Mouse (Mus musculus): ENCODE results near the gene Psmb4.
"Not testable (repeated sequence)": the region's sequence is repeated elsewhere in the genome, so short reads cannot be mapped to it uniquely, and the experiment has no call there.

The Psmb4 gene

DNA sequence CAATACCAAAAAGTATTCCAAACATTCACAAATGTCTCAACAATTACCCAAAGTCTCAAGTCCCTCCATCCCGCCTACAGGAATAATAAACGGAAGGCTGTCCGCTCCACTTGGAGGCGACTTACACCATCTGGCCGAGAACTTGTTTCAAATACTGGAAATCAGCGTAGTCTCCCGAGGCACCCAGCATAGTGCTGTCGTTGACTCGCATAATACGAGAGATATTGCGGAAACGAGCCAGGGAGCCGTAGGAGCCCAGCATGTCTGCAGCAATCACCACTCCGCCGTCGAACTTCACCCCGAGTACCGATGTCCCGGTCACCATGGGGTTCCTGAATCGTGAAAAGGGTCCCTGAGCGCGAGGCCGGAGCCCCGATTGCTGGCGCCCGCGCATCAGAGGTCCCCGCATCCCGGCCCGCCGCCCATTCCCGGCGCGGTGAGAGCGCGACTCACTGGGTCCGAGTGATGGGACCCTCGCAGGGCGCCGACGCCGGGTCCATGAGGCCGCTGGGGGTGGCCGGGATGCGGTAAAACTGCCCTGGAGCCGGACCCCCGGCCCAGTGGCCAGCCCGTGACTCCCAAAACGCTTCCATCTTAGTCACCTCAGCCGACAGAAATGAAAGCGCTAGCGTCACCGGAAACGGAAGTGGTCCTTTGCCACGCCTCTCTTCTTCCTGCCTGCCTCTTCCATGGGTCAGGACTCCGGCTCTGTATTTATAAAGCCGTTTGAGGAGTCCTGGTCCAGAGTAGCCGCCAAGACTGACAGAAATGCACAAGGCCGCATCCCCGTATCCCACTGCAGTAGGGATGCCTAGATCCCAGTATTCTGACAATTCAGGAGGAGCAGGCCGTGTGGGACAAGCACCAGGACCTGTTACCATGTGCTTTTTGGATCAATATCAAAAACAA lies at the start of gene Psmb4:
Gene Psmb4 (minus strand): TSS at position 646 of the 909 bp plus-strand sequence.
- peak; percentile 75 to 80 for DNase-seq (ENCODE audit: low spot score in 2 of 2)

DNA sequence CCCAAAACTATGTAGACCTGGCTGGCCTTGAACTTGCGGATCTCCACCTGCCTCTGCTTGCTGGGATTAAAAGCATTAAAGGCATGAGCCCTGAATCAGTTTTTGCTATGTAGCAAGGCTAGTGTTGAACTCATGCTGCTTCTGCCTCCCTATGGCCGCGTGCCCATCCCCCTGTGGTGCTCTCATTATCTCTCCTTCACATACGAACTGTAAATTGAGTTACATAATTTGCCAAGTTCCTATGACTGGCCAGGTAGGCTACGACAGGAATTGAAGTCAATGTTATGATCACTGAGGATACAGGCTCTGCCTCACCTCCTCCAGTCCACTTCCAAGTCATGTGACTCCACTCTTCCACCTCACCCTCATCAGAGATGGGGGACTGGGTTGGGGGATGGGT lies 49.4 kb upstream of the Psmb4 start:
- DNase-seq (ENCODE audit: low spot score in 2 of 2), result not testable (repeated sequence)

DNA sequence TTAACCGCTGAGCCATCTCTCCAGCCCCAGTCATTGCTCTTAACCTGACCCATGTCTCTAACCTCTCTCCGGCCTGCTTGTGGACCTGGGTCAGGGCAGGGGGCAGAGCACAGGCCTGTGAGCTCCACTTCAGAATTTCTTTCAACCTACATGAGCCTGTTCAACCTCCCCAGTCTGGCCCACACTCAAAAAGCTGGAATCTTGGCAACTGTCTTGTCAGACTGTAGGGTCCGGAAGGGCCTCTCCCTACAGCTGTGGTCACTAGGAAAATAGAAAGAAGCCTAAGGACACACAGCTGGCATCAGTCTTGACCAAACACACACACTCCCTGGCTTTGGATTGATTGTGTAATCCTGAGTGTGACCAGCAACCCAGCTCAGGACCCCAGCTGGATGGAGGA lies 48.6 kb upstream of the Psmb4 start:
- DNase-seq (ENCODE audit: low spot score in 2 of 2), result peak; percentile 71 to 73

DNA sequence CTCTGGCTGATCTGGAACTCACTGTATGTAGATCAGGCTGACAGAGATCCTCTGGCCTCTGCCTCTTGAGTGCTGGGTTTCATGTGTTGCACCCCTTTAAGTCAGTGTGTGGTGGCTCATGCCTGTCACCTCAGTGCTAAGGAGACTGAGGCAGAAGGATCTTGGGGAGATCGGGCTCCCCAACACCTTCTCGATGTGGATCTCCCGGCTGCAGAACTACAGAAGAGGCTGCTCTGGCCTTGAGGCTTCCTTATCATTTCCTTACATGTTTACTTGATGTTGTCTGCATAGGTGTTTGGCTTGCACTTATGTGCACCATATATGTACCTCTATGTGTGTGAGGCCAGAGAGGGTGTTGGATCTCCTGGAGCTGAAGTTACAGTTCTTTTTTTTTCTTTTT lies 47.8 kb upstream of the Psmb4 start:
- DNase-seq (ENCODE audit: low spot score in 2 of 2), result not testable (repeated sequence)

DNA sequence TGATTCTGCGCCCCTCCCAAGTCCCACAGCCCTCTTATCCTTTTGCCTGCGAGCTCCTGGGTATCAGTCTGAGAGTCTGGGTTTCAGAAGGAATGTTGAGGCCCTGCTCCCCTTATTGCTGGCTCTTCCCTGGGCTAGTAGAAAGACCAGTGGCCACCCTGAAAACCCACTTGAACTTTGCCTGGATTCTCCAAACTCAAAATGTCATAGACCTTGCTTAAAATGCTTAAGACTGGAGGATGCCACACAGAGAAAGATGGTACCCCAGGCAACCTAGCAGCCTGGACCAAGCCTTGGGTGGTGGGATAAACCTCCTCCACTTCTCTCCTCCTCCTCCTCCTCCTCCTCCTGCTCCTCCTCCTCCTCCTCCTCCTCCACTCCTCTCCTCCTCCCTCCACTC lies 46.8 kb upstream of the Psmb4 start:
- DNase-seq (ENCODE audit: low spot score in 2 of 2), result not testable (repeated sequence)

DNA sequence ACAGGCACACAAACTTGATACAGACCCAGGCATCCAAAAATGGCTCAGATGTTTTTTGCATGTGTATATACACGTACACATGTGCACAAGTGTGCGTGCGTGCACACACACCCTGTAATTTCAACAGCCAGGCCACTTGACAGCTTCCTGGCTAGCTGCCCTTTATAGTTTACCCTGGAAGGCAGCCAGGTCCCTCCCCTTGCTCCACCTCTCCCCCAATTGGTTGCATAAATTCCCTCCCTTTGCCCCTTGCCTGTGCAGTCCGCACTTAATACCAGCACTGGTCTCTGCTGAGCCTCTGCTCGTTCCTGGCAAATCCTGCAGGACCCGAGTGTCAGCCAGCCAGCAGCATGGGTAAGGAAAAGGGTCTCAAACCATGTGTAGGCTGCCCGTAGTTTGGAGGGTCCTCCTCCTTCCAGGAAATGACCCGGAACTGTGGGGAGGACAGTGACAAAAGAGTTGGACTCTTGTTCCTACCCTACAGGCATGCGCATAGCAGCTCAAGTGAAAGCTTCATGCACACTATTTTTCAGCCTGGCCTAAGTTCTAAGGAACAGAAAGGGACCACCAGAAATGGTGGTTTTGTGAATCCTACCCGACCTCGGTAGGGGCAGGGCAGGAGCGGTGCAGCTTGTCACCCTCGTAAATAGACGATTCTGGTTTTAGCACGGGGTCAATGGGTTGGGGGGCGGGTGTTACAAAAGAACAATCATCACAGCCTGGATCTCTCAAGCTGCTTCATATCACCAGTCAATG lies 46.2 kb upstream of the Psmb4 start, which contains the start of gene Selenbp1:
Gene Selenbp1 (plus strand): TSS at position 248 of the 756 bp plus-strand sequence.
- DNase-seq (ENCODE audit: low spot score in 2 of 2), result peak; percentile 85 to 86

DNA sequence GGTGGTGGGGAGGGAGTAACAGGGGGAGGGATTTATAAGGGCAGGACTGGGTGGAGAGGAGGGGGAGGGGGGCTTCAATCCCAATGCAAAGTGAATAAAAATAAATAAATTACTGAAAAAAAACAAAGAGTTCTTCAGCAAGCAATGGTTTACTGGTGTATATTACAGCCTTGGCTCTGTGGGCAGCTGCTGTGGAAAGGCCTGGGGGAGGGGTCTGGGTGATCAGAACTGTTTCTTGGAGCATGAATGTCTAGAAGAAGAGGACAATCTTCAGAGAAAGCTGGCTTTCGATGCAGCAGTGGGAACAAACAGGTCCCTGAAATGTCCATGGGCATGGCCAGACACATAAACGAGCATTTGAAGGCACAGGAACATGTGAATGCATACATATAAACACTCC lies 45.5 kb upstream of the Psmb4 start:
- not testable (repeated sequence) for DNase-seq (ENCODE audit: low spot score in 2 of 2)

DNA sequence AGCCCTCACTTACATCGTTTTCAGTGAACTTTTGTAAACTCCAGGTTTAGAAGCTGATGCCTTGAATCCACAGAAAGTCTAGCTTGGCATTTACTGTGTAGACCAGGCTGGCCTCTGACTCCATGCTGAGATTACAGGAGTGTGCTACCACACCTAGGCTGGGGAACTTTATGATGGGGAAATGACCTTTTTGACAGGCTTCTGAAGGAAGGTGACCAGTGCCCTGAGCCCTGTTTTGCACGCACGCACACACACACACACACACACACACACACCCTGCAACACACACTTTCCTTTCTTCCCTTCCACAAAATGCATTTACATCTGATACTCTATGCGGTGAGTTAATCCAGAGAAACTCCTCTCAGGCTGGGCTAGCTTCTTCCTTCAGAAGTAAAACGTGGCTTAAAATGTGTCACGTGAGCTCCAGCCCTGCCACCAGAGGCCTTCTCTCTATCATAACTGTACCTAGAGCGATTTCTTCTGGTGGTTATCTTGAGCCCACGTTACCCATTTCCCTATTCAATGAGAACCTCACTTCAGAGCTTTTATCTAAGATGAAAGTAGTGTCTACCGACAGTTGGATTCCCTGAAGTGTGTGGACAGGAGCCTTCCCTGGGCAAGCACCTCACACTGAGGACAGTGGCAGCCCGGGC lies 44.8 kb upstream of the Psmb4 start:
- DNase-seq (ENCODE audit: low spot score in 2 of 2), result not testable (repeated sequence)

DNA sequence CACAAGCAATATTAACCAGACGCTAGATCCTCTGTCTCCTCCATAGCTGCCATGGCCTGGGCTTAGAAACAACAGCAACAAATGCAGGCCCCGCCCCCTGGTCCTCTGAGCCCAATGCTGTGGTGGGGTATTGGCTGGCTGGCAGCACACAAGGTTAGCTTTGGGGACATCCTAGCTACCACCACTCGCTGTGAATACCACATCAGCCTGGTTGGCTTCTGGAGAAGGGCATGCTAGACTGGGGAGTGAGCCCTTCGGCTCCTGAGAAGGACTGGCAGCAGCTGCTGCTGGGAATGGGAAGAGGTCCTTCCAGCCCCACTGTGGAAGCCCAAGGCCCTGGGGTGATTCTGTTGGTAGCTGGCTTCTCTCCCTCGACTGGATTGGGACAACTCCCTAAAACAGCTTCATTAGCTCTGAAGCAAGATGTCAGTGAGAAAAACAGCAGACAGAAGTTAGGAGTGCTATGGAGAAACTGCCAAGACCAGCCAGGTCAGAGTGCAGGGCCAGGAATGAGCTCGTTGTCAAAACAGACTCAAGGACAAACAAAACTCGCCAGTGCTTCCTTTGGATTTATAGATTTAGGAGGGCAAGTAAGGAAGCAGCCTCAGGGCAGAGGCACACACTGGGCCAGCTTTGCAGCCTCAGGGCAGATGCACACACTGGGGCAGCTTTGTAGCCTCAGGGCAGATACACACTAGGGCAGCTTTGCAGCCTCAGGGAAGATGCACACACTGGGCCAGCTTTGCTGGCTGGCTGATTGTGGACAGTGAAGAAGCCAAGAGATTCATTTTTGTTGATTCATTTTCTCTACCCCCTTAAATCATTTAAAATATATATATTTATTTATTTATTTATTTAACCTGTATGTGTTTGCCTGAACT lies 43.9 kb upstream of the Psmb4 start:
- DNase-seq (ENCODE audit: low spot score in 2 of 2), result peak in 1 of 2 experiments; percentile 44

DNA sequence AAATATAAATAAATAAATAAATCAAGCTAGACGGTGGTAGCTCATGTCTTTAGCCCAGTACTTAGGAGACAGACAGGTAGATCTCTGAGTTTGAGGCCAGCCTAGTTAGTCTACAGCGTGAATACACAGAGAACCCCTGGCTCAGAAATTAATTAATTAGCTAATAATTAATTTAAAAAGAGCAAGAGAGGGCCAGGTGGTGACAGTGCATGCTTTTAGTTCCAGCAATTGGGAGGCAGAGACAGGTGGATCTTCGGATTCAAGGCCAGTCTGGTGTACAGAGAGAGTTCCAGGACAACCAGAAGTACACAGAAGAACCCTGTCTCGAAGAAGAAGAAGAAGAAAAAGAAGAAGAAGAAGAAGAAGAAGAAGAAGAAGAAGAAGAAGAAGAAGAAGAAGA lies 42.2 kb upstream of the Psmb4 start:
- not testable (repeated sequence) for DNase-seq (ENCODE audit: low spot score in 2 of 2)

DNA sequence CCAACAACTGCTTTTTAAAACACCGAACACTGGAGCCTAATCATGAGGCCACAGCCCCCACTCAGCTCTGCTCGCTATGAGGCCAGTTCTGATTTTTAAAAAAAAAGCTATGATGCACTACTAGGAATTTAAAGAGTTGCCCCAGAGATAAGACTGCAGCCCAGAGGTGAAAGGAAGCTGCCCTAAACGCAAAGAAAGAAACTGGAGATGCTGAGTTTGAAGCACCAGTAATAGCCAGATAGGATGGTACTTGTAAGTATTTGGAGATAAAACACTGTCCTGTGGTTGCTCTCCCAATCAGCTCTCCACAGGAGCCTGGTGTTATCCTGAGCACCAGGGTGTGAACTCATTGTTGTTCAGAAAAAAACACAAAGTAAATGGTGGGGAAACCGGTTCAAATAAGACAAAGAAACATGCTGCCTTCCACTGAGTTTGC lies 39.6 kb upstream of the Psmb4 start:
- DNase-seq (ENCODE audit: low spot score in 2 of 2), result not testable (repeated sequence)

DNA sequence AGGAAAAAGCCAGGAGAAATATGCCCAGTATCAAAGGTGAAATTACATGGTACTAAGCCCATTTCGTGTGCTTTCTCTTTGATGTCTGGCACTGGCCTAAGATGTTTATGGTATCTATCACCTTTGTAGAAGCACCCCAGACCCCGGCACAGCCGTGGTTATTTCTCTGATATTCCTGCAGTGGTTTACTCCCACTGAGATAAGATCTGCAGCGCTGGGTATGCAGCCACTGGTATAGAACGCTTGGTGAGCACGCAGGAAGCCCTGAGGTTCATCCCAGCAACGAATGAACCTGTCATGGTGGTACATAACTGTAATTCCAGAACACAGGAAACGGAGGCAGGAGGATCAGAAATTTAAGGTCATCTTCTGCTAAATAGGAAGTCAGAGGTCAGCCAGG lies 37.9 kb upstream of the Psmb4 start:
- no peak for DNase-seq (ENCODE audit: low spot score in 2 of 2)

DNA sequence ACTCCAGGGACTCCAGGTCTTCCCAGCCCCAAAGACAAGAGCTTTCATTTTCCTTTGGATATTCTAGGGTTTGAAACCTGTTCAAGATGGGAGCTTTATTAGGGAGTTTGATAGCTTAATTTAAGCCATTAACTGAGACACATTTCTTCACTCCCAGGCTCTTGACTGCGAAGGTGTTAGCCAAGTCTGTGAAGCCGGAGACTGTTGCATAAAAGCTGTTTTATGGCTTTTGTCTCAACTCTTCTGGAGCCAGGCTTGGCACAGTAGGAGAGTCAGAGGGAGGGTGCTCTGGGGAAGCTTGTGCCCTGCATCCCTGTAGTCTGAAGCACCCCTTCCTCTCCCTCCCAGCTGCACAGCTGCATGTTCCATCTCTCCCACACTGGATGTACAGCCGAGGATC lies 35.6 kb upstream of the Psmb4 start:
- DNase-seq (ENCODE audit: low spot score in 2 of 2), result no peak

DNA sequence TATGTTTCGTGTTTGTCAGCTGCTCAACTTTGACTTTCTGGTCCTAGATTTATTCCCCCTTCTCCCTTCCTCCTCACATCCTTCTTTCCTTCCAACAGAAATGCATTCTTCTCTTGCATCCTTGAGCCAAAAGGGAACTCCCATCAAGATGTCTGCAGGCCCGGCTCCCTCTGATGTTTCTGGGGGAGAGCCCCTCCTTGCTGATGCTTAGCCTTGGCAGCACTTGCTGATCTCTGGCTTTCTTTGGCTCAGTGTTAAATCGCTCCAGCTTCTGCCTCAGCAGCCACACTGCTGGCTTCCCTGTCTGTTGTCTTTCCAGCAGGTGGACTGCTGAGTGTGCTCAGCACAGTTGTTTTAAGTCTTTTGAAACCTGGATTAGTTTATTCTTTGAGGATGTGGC lies 34.3 kb upstream of the Psmb4 start:
- peak in 1 of 2 experiments; percentile 45 for DNase-seq (ENCODE audit: low spot score in 2 of 2)

DNA sequence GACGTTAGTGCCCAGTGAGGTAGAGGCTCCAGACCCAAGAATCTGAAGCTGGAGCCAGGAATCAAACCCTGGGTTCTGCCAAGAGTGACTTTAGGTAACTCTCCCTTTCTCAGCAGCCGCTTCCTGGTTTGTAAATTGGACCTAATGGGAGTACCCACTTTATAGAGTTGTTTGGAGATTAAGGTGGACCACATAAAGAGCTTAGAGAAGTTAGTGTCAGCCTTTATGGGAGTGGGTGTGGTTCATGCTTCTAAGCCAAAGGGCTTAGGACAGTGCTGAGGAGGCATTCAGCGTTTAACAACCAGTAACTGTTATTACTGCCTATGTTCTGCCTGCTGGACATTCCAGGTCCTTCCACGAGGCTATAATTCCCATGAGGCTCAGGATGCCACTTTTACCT lies 32.1 kb upstream of the Psmb4 start:
- no peak for DNase-seq (ENCODE audit: low spot score in 2 of 2)

DNA sequence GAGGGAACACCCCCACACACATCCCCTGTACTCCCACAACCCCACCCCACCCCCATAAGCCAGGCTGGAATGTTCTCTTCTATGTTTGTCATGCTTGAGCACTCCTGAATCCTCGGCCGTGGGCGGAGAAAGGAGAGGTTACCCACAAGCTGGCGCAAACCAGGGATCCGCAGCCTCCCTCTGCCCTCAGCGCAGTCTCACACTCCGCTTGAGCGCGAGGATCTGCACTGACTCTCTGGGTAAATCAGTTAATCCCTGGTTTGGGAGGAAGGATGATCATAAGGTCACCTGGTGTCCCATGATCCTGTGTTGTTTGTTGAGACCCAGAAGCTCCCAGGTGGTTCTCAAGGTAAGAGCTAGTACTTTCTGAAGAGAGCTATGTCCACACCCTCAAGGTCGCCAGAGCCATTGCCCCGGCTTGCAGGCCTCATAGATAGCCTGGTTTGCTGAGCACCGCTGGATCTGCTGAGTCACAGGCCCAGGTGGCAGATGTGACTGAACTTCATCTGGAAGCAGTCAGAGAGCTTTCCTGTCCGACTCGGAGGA lies 31.1 kb upstream of the Psmb4 start:
- no peak for DNase-seq (ENCODE audit: low spot score in 2 of 2)

DNA sequence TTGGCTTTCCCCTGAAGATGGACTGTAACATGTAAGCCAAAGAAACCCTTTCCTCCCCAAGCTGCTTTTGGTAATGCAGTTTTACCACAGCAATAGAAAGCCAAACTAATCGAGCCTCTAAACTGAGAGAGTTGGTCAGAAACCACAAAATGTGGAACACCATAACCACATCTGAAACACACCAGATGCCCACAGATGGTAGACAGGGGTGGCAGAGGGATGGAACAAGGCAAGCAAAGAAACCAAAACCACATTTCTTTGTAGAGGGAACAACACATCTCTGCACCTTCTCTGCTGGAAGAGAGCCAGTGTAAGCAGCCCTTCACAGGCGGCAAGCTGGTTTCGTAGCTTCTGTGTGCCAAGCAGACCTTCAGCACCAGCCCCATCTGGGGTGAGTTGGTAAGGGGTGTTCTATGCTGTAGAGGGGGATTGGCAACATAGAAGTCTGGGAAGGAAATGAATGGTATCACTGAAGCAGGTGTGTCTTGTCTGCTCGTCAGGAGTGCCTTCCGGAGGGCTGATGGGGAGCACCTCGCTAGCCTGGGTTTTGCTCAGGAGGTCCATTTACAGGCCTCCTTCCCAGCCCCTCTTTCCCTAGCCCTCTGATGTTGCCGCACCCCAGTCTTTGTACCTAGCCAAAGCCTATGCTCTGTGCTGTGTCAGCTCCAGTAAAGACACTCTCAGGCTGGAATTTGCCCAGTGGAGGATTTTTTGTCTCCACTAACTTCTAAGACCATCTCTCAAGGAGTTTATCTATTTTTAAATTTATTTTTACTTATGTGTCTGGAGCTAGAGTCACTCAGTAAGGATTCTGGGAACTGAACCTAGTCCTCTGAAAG lies 29.4 kb upstream of the Psmb4 start:
- no peak for DNase-seq (ENCODE audit: low spot score in 2 of 2)

DNA sequence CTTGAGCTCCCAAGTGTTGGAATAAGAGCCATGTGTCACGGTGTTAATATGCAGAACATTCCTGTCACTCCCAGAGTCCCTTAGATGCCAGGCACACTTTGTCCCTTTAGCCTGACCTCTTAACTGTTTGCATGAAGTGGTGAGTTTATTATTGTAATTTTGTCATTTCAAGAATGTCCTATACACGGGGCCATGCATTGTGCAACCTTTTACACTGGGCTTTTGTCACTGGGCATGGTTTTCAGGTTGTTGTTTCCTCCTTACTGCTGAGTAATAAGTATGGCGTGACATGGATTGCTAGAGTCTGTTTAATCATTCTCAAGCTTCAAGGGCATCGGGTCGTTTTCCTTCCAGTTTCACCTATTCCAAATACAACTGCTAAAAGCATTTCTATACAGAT lies 27.0 kb upstream of the Psmb4 start:
- no peak for DNase-seq (ENCODE audit: low spot score in 2 of 2)

DNA sequence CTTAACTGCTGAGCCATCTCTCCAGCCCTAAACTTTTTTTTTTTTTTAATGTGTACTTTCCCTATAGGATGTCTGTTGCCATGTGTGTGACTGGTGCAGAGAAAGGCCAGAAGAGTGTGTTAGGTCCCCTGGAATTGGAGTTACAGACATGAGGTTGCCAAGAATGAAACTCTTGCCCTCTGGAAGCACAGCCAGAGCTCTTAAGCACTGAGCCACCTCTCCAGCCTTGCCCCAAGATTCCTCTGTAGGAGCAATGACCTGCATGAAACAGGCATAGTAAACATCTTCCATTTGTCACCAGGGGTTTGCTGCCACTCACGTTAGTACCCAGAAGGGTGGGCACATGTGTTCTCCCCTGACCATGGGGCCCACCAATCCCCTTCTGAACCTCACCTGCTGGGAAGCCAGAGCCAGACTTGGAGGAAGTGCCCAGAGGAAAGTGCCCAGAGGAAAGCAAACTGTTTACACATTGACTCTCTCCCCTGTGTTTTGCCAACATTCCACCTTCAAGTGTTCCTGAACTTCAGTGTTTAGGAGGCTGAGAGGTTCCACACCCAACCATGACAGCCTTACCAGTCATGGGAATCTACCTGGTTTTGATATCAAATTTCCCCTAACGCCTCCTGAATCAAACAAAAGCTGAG lies 24.4 kb upstream of the Psmb4 start:
- no peak for DNase-seq (ENCODE audit: low spot score in 2 of 2)
